Mouse (Mus musculus): ENCODE data around the gene Dgkd.

- TF ChIP-seq CTCF (IDR thresholded peaks at IDR 0.05; ENCODE audit: borderline replicate concordance, insufficient read depth, low read depth, low read length), result no peak
- no peak for TF ChIP-seq POLR2A (IDR thresholded peaks at IDR 0.05; ENCODE audit: borderline replicate concordance, insufficient read depth, low read length)
These were observed 106.4 kb downstream of the Dgkd start for GRCm38 (mm10) chr1:87959532-87959931.
